Mouse (Mus musculus) spleen, adult 2 months (tissue): ENCODE data around the gene Dppa2.

ENCODE experiments used
- CTCF ChIP-seq: fragments of 200-500 bp; IDR thresholded peaks from 2 replicates; pipeline ENCODE4 v1.5.1; 2011; ENCODE audit warnings: mild to moderate bottlenecking, inconsistent platforms; ENCODE audit not compliant: insufficient read depth, insufficient read length, insufficient replicate concordance; ENCODE audit errors: extremely low read depth
- POLR2A ChIP-seq: fragments of 200-500 bp; IDR thresholded peaks from 2 replicates; pipeline ENCODE4 v1.6.1; 2011; ENCODE audit warnings: low read depth, low read length, inconsistent platforms

DNA sequence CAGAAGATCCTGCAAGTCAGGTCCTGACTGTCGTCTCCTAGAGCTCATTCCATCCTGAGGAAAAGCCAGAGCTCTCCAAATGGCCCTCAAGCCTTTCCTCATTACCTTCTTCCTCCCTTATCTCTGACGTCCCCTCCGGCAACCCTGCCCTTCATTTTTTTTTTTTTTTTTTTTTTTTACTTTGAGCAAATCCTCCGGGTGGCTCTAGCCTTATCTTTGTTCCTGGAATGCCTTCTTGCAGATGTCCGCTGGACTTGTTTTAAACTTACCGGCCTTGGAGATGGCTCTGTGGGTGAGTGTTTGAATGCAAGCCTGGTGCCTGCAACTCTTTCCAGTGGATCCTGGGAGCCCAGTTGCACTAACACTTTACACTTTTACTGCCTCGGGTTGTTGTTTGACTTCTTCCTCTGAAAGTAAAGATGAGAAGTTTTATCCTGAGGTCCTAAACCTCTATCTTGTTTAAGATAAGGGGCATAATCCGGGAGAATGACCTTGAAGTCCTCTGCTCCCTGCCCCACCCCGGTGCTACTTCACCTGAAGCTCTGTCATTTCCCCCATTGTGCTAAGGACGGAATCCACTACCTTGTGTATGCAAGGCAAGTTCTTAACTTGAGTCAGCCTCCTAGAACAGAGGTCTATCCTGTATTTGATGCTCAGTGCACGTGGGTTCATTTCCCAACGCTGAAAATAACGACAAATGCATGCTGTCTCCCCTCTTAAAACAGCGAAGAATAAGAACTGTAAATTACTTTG lies 6.1 kb upstream of the Dppa2 start:
- TF ChIP-seq CTCF: no peak
- TF ChIP-seq POLR2A: no peak
